Mouse (Mus musculus) adipose tissue, adult 10 weeks (tissue): ENCODE results near the gene Olfr1032. TPM values are rescaled to one million over a fixed set of nuclear protein-coding genes. Genes with fewer than 3 reads are reported as not detected.

Experiments used
- polyA plus RNA-seq: library from polyadenylated mRNA; stranded (reverse); fragments of 350-450 nt; fragmentation: Illumina TruSeq; extraction: RNeasy Lipid Tissue Mini Kit (QIAGEN cat#74804); gene quantifications from one replicate; pipeline ENCODE4 v1.2.3, GENCODE M21; 2014; ENCODE audit warnings: low read depth, low replicate concordance

The Olfr1032 gene
- polyA plus RNA-seq, result not detected

DNA sequence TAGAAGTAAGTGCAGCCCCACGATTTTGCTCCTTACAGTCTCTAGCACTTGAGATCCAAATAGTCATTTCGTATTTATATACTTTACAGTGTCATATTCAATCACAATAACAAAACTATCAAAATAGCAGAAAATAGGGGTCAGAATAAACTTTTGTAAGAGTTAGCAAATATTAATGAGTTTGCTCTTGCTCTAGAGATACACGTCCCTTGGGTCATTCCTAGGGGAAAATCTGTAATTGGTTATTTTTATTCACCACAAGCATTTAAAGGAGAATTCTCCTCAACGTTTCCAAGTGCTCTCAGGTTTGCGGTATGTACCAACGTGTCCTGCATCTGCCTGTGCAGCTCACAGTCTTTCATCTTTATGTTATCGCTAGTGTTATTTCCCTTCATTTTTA lies at the start of gene Olfr1032:
Gene Olfr1032, plus strand, starts transcription at position 301 of the 400 bp plus-strand sequence.

DNA sequence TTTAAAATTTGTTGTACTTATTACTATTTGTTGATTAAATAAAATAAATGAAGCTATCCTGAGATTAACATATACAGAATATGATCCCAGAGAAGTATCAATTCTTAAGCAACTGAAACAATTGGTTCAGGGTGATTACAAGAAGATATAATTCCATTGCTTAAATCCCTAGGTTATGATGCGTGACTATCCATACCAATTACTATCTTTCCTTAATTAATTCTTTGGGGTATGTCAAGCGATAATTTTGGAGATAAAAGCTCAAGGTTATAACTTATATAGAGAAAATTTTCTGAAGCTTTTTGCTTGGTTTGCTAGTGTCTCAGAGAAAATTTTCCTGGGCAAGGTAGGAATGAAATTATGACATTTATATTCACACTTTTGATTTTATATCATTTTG lies 31.7 kb upstream of the Olfr1032 start, which contains the start of gene Olfr1029:
Gene Olfr1029, plus strand, starts transcription at position 301 of the 400 bp plus-strand sequence.

GRCm38 (mm10) chr2:85978976-85979375 lies 26.4 kb upstream of the Olfr1032 start, which contains the start of gene Olfr1030:
TSS of gene Olfr1030 (plus strand) at chr2:85979276.

GRCm38 (mm10) chr2:85990004-85990403 lies 15.3 kb upstream of the Olfr1032 start, which contains the start of gene Olfr1031:
TSS of gene Olfr1031 (plus strand) at chr2:85990304.

DNA sequence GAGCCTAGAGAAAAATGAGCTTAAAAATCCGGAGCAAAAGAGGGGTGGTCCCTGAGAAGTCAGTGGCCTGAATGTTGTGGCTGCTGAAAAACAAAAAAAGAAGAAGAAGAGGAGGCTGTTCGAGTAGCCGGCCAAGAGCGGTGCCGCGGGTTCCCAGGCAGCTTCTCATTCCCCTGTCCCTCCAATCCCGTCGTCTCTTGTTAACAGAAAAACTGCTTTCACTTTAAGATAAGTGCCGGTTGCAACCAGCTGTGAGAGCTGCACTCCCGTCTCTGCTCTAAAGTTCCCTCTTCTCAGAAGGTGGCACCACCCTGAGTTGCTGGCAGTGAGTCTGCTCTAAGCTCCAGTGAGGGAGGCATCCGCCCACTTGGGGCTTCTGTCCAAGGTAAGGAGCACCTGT lies 15.1 kb downstream of the Olfr1032 start, which contains the start of gene Olfr1033:
Gene Olfr1033, plus strand, starts transcription at position 228 of the 400 bp plus-strand sequence.

DNA sequence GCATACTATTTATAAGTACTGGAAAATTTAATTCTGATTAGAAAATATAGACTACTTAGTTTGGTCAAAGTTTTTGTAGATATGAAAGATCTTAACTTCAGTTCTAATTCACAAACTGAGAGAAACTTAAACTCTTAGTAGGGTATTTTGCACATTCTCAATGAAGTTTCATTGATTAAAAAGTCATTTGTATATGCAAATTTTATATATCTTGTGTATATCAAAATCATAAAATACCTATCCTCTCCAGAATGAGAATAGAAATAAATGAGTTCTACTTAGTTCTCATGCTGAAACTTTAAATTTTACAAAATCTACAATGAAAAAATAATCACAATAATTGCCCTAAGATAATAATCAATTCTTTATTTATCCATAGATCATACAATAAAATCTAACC lies 40.2 kb downstream of the Olfr1032 start, which contains the start of gene Olfr1034:
Gene Olfr1034, plus strand, starts transcription at position 301 of the 400 bp plus-strand sequence.

Other genes starting within 250 kb of the Olfr1032 start
- not detected for gene Olfr1012, start 242.8 kb upstream of the Olfr1032 start, polyA plus RNA-seq
- gene Olfr1013, start 238.4 kb upstream of the Olfr1032 start, polyA plus RNA-seq, result not detected
- gene Olfr1014, start 232.8 kb upstream of the Olfr1032 start, polyA plus RNA-seq, result not detected
- not detected for gene Olfr1015, start 223.5 kb upstream of the Olfr1032 start, polyA plus RNA-seq
- not detected for gene Olfr1016, start 203.0 kb upstream of the Olfr1032 start, polyA plus RNA-seq
- gene Olfr1018, start 187.1 kb upstream of the Olfr1032 start, polyA plus RNA-seq, result not detected
- not detected for gene Olfr1019, start 160.1 kb upstream of the Olfr1032 start, polyA plus RNA-seq
- gene Olfr1020, start 158.5 kb upstream of the Olfr1032 start, polyA plus RNA-seq, result not detected
- gene Olfr1022, start 136.9 kb upstream of the Olfr1032 start, polyA plus RNA-seq, result not detected
- gene Olfr1023, start 119.9 kb upstream of the Olfr1032 start, polyA plus RNA-seq, result not detected
- not detected for gene Olfr1024, start 100.5 kb upstream of the Olfr1032 start, polyA plus RNA-seq
- not detected for gene Olfr1025-ps1, start 90.3 kb upstream of the Olfr1032 start, polyA plus RNA-seq
- gene Olfr1026, start 84.0 kb upstream of the Olfr1032 start, polyA plus RNA-seq, result not detected
- gene Olfr1028, start 55.1 kb upstream of the Olfr1032 start, polyA plus RNA-seq, result not detected
- not detected for gene Olfr1029, start 31.6 kb upstream of the Olfr1032 start, polyA plus RNA-seq
- gene Olfr1030, start 26.3 kb upstream of the Olfr1032 start, polyA plus RNA-seq, result not detected
- not detected for gene Olfr1031, start 15.2 kb upstream of the Olfr1032 start, polyA plus RNA-seq
- gene Olfr1033, start 15.1 kb downstream of the Olfr1032 start, polyA plus RNA-seq, result 8.5 TPM
- 0.53 TPM for gene Olfr1034, start 40.3 kb downstream of the Olfr1032 start, polyA plus RNA-seq
- not detected for gene Olfr1036, start 68.5 kb downstream of the Olfr1032 start, polyA plus RNA-seq
- not detected for gene Olfr1037, start 81.8 kb downstream of the Olfr1032 start, polyA plus RNA-seq
- not detected for gene Olfr1039, start 130.4 kb downstream of the Olfr1032 start, polyA plus RNA-seq
- gene Olfr1040, start 141.2 kb downstream of the Olfr1032 start, polyA plus RNA-seq, result not detected
- not detected for gene Olfr1042, start 156.3 kb downstream of the Olfr1032 start, polyA plus RNA-seq
- gene Olfr1043, start 162.0 kb downstream of the Olfr1032 start, polyA plus RNA-seq, result not detected
- not detected for gene Olfr1044, start 172.3 kb downstream of the Olfr1032 start, polyA plus RNA-seq
- not detected for gene Olfr52, start 180.1 kb downstream of the Olfr1032 start, polyA plus RNA-seq
- gene Olfr1045, start 197.5 kb downstream of the Olfr1032 start, polyA plus RNA-seq, result not detected
- gene Olfr1046, start 213.8 kb downstream of the Olfr1032 start, polyA plus RNA-seq, result not detected
- not detected for gene Olfr1047, start 225.9 kb downstream of the Olfr1032 start, polyA plus RNA-seq
- gene Olfr1048, start 234.7 kb downstream of the Olfr1032 start, polyA plus RNA-seq, result not detected